Mouse (Mus musculus) limb, embryonic 14.5 days (tissue): ENCODE data around the gene Cdcp2. TPM values are rescaled to one million over a fixed set of nuclear protein-coding genes. Genes with fewer than 3 reads are reported as not detected.

ENCODE experiments used
- ATAC-seq: fragments of 200-750 bp; cut with Nextera tagmentation; 2 replicates; pipeline ENCODE4 v1.8.0; 2017; ENCODE audit warnings: low read depth, moderate number of reproducible peaks, moderate TSS enrichment; ENCODE audit not compliant: low FRiP score
- DNase-seq: peaks from one replicate; pipeline ENCODE4 v3.0.0-alpha.2; 2015; ENCODE audit warnings: low spot score
- H3K27ac ChIP-seq: fragments of 300-500 bp; sonication (generic); replicated peaks from 2 replicates; pipeline ENCODE4 v1.5.1; 2014; ENCODE audit warnings: low read depth, mild to moderate bottlenecking, low read length, moderate library complexity, mixed read lengths
- H3K27me3 ChIP-seq: fragments of 300-500 bp; sonication (generic); 2 replicates; pipeline ENCODE4 v1.6.1; 2014; ENCODE audit warnings: low read length, mixed read lengths; ENCODE audit not compliant: control insufficient read depth, insufficient read depth
- H3K36me3 ChIP-seq: fragments of 300-500 bp; sonication (generic); 2 replicates; pipeline ENCODE4 v1.6.1; 2014; ENCODE audit warnings: mild to moderate bottlenecking, low read length, moderate library complexity, mixed read lengths; ENCODE audit not compliant: control insufficient read depth, insufficient read depth
- H3K4me1 ChIP-seq: fragments of 300-500 bp; sonication (generic); 2 replicates; pipeline ENCODE4 v1.6.1; 2014; ENCODE audit warnings: antibody characterized with exemption, low read length, mixed read lengths; ENCODE audit not compliant: control insufficient read depth, insufficient read depth
- H3K4me2 ChIP-seq: fragments of 300-500 bp; sonication (generic); replicated peaks from 2 replicates; pipeline ENCODE4 v1.6.1; 2014; ENCODE audit warnings: low read depth, mild to moderate bottlenecking, low read length, moderate library complexity; ENCODE audit not compliant: severe bottlenecking
- H3K4me3 ChIP-seq: fragments of 300-500 bp; sonication (generic); replicated peaks from 2 replicates; pipeline ENCODE4 v1.5.1; 2014; ENCODE audit warnings: low read length
- H3K9ac ChIP-seq: fragments of 300-500 bp; sonication (generic); 2 replicates; pipeline ENCODE4 v1.6.1; 2014; ENCODE audit warnings: mild to moderate bottlenecking, low read depth, low read length, moderate library complexity; ENCODE audit not compliant: severe bottlenecking
- H3K9me3 ChIP-seq: fragments of 300-500 bp; sonication (generic); 2 replicates; pipeline ENCODE4 v1.6.1; 2016; ENCODE audit warnings: low read length; ENCODE audit not compliant: control insufficient read depth
- POLR2A ChIP-seq: fragments of 200-500 bp; IDR thresholded peaks from 2 replicates; pipeline ENCODE4 v1.8.0; 2012; ENCODE audit warnings: inconsistent platforms, mild to moderate bottlenecking, moderate library complexity, borderline replicate concordance; ENCODE audit not compliant: insufficient read depth, insufficient read length; ENCODE audit errors: extremely low read depth
- WGBS: fragments of 180-500 bp; shearing (Covaris S2); extraction: QIAGEN DNeasy Blood & Tissue Kit; methylation state at CpG from one replicate; pipeline ENCODE4 v1.1.7; 2014; 5-methylcytosine and 5-hydroxymethylcytosine counted together
- polyA plus RNA-seq, 2 experiments: library from polyadenylated mRNA; depleted of rRNA in 1 of 2; stranded (reverse) in 1 of 2; unstranded in 1 of 2; fragments of >200 nt; fragmentation: Nextera tagmentation in 1 of 2; extraction: Ambion mirVana in 1 of 2; gene quantifications; 2 replicates each; pipeline versions ENCODE4 v1.2.1 to v1.2.3; 2012 to 2014

The Cdcp2 gene
- polyA plus RNA-seq, 2 experiments: 0.04 TPM; not detected in 1

- DNase-seq: no peak
- Histone ChIP-seq H3K4me3 (no peak overlapping the region), H3K27ac (no peak overlapping the region), H3K27me3 (no peaks in the 10 kb centered on the region), H3K9ac (no peak overlapping the region), H3K4me2 (no peak overlapping the region), H3K4me1 (peaks cover 2% of the 10 kb centered on the region; the same call in 1 of the 2 replicates), H3K36me3 (no peaks in the 10 kb centered on the region), H3K9me3 (no peaks in the 10 kb centered on the region)
- no peak for ATAC-seq
- no peak for TF ChIP-seq POLR2A
- WGBS: 15% methylated on average over 8 of the region's 8 CpGs
These were observed 17.6 kb downstream of the Cdcp2 start for GRCm38 (mm10) chr4:107114278-107114677.

GRCm38 (mm10) chr4:107117741-107118385, 21.2 kb downstream of the Cdcp2 start:
- no peak for TF ChIP-seq POLR2A
- Histone ChIP-seq H3K9ac (no peak overlapping the region), H3K4me3 (no peak overlapping the region), H3K9me3 (no peaks in the 10 kb centered on the region), H3K4me2 (no peak overlapping the region), H3K27ac (no peak overlapping the region), H3K36me3 (no peaks in the 10 kb centered on the region), H3K27me3 (no peaks in the 10 kb centered on the region), H3K4me1 (peaks cover 5% of the 10 kb centered on the region; the same call in 1 of the 2 replicates)
- no peak for DNase-seq
- no peak for ATAC-seq
- WGBS: 90% methylated on average over 2 of the region's 2 CpGs

GRCm38 (mm10) chr4:107119056-107119455, 22.4 kb downstream of the Cdcp2 start:
- no peaks in the 10 kb centered on the region for H3K36me3 ChIP-seq
- DNase-seq (no peak), ATAC-seq (no peak)
- H3K27me3 ChIP-seq: no peaks in the 10 kb centered on the region
- no peak overlapping the region for H3K9ac ChIP-seq
- no peak overlapping the region for H3K4me2 ChIP-seq
- peaks cover 9% of the 10 kb centered on the region; the same call in 1 of the 2 replicates for H3K4me1 ChIP-seq
- no peak overlapping the region for H3K4me3 ChIP-seq
- WGBS: 53% methylated on average over 4 of the region's 4 CpGs
- no peaks in the 10 kb centered on the region for H3K9me3 ChIP-seq
- no peak overlapping the region for H3K27ac ChIP-seq
- TF ChIP-seq POLR2A: no peak

- no peaks in the 10 kb centered on the region for H3K9me3 ChIP-seq
- no peak for ATAC-seq
- no peak overlapping the region for H3K27ac ChIP-seq
- H3K4me1 ChIP-seq: peaks cover 10% of the 10 kb centered on the region; the same call in 1 of the 2 replicates
- DNase-seq: no peak
- no peaks in the 10 kb centered on the region for H3K27me3 ChIP-seq
- H3K36me3 ChIP-seq: no peaks in the 10 kb centered on the region
- no peak overlapping the region for H3K4me2 ChIP-seq
- 92% methylated on average over 6 of the region's 6 CpGs for WGBS
- no peak for TF ChIP-seq POLR2A
- no peak overlapping the region for H3K4me3 ChIP-seq
- H3K9ac ChIP-seq: no peak overlapping the region; the same call in 1 of the 2 replicates
These were observed 24.0 kb downstream of the Cdcp2 start for GRCm38 (mm10) chr4:107120676-107121075.

- H3K27ac ChIP-seq: no peak overlapping the region
- peaks cover 10% of the 10 kb centered on the region; the same call in 1 of the 2 replicates for H3K4me1 ChIP-seq
- TF ChIP-seq POLR2A: no peak
- no peaks in the 10 kb centered on the region for H3K36me3 ChIP-seq
- no peak overlapping the region for H3K4me2 ChIP-seq
- WGBS: 41% methylated on average over 12 of the region's 12 CpGs
- ATAC-seq: no peak
- H3K9me3 ChIP-seq: no peaks in the 10 kb centered on the region
- H3K4me3 ChIP-seq: no peak overlapping the region
- H3K27me3 ChIP-seq: no peaks in the 10 kb centered on the region
- no peak for DNase-seq
- H3K9ac ChIP-seq: no peak overlapping the region
These were observed 24.7 kb downstream of the Cdcp2 start for GRCm38 (mm10) chr4:107121165-107121943.
